Mouse (Mus musculus) midbrain, postnatal 0 days (tissue): ENCODE results near the gene Gm20518. TPM values are rescaled to one million over a fixed set of nuclear protein-coding genes. Genes with fewer than 3 reads are reported as not detected.
A peak's percentile ranks its signal among the peaks of the same experiment; 100 is the strongest.

Source experiments
- ATAC-seq: fragments of 200-750 bp; cut with Nextera tagmentation; 2 replicates; pipeline ENCODE4 v1.8.0; 2017; ENCODE audit warnings: moderate number of reproducible peaks, mild to moderate bottlenecking, moderate TSS enrichment, moderate library complexity; ENCODE audit not compliant: low FRiP score
- DNase-seq: peaks from one replicate; pipeline ENCODE4 v3.0.0-alpha.2; 2015; ENCODE audit warnings: low spot score
- H3K27ac ChIP-seq: fragments of 300-500 bp; sonication (generic); 2 replicates; pipeline ENCODE4 v1.5.1; 2014; ENCODE audit warnings: low read depth, mild to moderate bottlenecking, low read length, mixed read lengths
- H3K27me3 ChIP-seq: fragments of 300-500 bp; sonication (generic); 2 replicates; pipeline ENCODE4 v1.6.1; 2014; ENCODE audit warnings: low read length, control low read depth, mixed read lengths; ENCODE audit not compliant: insufficient read depth
- H3K36me3 ChIP-seq: fragments of 300-500 bp; sonication (generic); 2 replicates; pipeline ENCODE4 v1.6.1; 2014; ENCODE audit warnings: low read length, control low read depth, mixed read lengths; ENCODE audit not compliant: insufficient read depth
- H3K4me1 ChIP-seq: fragments of 300-500 bp; sonication (generic); 2 replicates; pipeline ENCODE4 v1.6.1; 2014; ENCODE audit warnings: mild to moderate bottlenecking, control low read depth, antibody characterized with exemption, low read length, mixed read lengths; ENCODE audit not compliant: insufficient read depth
- H3K4me2 ChIP-seq: fragments of 300-500 bp; sonication (generic); 2 replicates; pipeline ENCODE4 v1.6.1; 2014; ENCODE audit warnings: low read depth, mild to moderate bottlenecking, low read length, mixed read lengths; ENCODE audit not compliant: poor library complexity, severe bottlenecking
- H3K4me3 ChIP-seq: fragments of 300-500 bp; sonication (generic); 2 replicates; pipeline ENCODE4 v1.5.1; 2014; ENCODE audit warnings: low read depth, mild to moderate bottlenecking, low read length, moderate library complexity
- H3K9ac ChIP-seq: fragments of 300-500 bp; sonication (generic); replicated peaks from 2 replicates; pipeline ENCODE4 v1.6.1; 2014; ENCODE audit warnings: mild to moderate bottlenecking, low read length, moderate library complexity, mixed read lengths; ENCODE audit not compliant: poor library complexity, severe bottlenecking
- H3K9me3 ChIP-seq: fragments of 300-500 bp; sonication (generic); 2 replicates; pipeline ENCODE4 v1.6.1; 2016; ENCODE audit warnings: low read length, control low read depth
- CTCF ChIP-seq: IDR thresholded peaks from 2 replicates; pipeline ENCODE4 v1.5.1; 2016; ENCODE audit warnings: antibody characterized with exemption, mild to moderate bottlenecking
- WGBS: fragments of 180-500 bp; shearing (Covaris S2); extraction: QIAGEN DNeasy Blood & Tissue Kit; methylation state at CpG from one replicate; pipeline ENCODE4 v1.1.7; 2014; 5-methylcytosine and 5-hydroxymethylcytosine counted together
- polyA plus RNA-seq: library from polyadenylated mRNA; unstranded; fragments of >200 nt; fragmentation: Nextera tagmentation; extraction: Ambion mirVana; gene quantifications from 2 replicates; pipeline ENCODE4 v1.2.1, GENCODE M21; 2015
- total RNA-seq: library from RNA; depleted of rRNA; stranded (reverse); fragments of >200 nt; gene quantifications from 2 replicates; pipeline ENCODE4 v1.2.3, GENCODE M21; 2014

The Gm20518 gene
- total and polyA plus RNA-seq, 2 experiments from 2014 or later = 0.15 to 1.6 TPM

DNA sequence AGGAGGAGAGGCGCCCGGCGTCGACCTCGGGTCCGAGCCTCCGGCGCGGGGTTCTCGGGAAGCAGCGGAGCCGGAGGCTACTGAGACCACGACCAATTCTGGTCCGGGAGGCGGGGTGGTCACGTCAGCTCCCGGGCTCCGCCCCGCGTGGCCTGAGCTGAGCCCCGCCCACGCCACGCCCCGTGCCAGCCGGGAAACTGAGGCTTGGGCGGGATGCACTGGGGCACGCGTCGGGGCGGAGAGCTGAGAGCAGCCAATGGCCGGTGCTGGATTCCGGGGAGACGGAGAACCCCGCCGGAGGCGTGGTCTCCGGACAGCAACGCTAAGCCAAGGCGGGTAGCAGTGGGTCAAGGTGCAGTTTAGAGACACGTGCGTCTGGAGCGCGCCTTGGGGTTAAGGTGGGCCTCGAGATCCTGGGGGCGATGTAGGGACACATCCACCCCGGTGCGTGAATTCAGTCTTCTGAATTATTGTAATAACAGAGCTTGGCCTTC, 36.7 kb upstream of the Gm20518 start, which contains the start of gene Slc25a1:
Gene Slc25a1 (minus strand): TSS at position 133 of the 494 bp plus-strand sequence.
- peaks cover 9% of the 10 kb centered on the region; the same call in 1 of the 2 replicates for H3K4me1 ChIP-seq
- peak within 1 kb of the TSS; percentile 92 for H3K9ac ChIP-seq
- WGBS = 1% methylated on average over 47 of the region's 47 CpGs
- peak within 1 kb of the TSS; percentile 93 for H3K4me2 ChIP-seq
- TF ChIP-seq CTCF = no peak
- H3K4me3 ChIP-seq = peak within 1 kb of the TSS; percentile 87
- ATAC-seq = peak; percentile 77
- H3K27ac ChIP-seq = peak within 1 kb of the TSS; percentile 89
- peak; percentile 73 for DNase-seq
- H3K27me3 ChIP-seq = no peaks in the 10 kb centered on the region
- H3K36me3 ChIP-seq = peaks cover 19% of the 10 kb centered on the region
- no peaks in the 10 kb centered on the region for H3K9me3 ChIP-seq

DNA sequence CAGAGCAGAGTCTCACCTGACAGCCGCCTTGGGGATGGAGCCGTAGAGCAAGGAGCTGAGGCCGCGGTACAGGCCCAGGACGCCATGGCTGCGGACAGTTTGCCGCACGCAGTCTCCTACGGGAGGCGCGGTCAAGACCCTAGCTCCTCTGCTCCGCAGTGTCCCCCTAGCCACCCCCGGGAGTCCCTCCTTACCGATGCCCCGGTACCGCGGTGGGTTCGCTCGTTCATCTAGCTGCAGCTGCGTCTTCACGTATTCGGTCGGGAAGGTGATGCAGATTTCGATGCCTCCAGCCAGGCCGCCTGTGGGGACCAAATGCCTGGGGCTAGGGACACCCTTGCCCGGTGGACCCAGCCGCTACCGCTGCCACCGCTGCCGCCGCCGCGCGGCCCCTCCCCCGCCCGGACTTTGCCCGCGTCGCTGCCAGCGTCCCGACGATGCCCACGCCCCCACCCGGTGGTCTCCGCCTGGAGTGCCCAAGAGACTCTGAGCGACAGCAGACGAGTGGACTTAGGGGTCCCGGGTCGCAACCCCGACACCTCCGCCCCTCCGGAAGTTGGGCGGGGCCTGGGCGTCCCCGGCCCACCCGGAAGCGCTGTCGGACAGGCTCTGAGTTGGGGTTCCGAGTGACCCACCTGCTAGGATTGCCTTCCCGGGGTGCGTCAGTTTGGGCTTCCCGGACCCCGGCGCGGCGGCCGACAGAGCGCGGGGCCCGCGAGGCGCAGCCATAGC, 36.0 kb upstream of the Gm20518 start:
- ATAC-seq (peak; percentile 45), DNase-seq (peak; percentile 20)
- Histone ChIP-seq H3K4me2 (peak overlapping the region; percentile 93), H3K27me3 (no peaks in the 10 kb centered on the region), H3K9me3 (no peaks in the 10 kb centered on the region), H3K36me3 (peaks cover 19% of the 10 kb centered on the region), H3K9ac (peak overlapping the region; percentile 92), H3K27ac (peak overlapping the region; percentile 89), H3K4me1 (peaks cover 11% of the 10 kb centered on the region; the same call in 1 of the 2 replicates), H3K4me3 (peak overlapping the region; percentile 87)
- WGBS = under 1% methylated on average over 64 of the region's 72 CpGs
- no peak for TF ChIP-seq CTCF

DNA sequence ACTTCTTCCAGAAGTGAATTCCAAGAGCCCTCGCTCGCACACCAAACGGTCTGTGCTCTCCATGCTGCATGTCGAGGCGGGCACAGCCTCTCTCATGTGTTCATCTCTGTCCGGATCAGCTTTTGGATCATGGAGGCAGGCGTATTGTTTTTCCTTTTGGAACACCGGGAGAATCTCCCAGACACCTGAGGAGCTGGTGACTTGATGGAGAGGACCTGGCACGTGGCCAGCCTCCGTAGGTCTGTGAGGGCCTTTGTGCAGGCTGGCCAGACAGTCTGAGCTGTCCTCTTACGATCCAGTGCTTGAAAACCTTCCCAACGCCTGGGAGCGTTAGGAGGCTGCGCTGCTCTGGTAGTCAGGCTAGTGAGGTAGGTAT, 30.7 kb upstream of the Gm20518 start:
- H3K4me1 ChIP-seq = peaks cover 17% of the 10 kb centered on the region; the same call in 1 of the 2 replicates
- H3K36me3 ChIP-seq = peaks cover 19% of the 10 kb centered on the region
- under 1% methylated on average over 14 of the region's 14 CpGs for WGBS
- peak overlapping the region; percentile 98 for H3K4me2 ChIP-seq
- DNase-seq (peak; percentile 29), ATAC-seq (0 out of 2 replicates have a peak, but pooled peaks have one; percentile 8)
- peaks cover 6% of the 10 kb centered on the region; the same call in 1 of the 2 replicates for H3K27me3 ChIP-seq
- H3K4me3 ChIP-seq = peak overlapping the region; percentile 59
- TF ChIP-seq CTCF = no peak
- H3K27ac ChIP-seq = peak overlapping the region; percentile 89
- no peaks in the 10 kb centered on the region for H3K9me3 ChIP-seq
- H3K9ac ChIP-seq = peak overlapping the region; percentile 81

DNA sequence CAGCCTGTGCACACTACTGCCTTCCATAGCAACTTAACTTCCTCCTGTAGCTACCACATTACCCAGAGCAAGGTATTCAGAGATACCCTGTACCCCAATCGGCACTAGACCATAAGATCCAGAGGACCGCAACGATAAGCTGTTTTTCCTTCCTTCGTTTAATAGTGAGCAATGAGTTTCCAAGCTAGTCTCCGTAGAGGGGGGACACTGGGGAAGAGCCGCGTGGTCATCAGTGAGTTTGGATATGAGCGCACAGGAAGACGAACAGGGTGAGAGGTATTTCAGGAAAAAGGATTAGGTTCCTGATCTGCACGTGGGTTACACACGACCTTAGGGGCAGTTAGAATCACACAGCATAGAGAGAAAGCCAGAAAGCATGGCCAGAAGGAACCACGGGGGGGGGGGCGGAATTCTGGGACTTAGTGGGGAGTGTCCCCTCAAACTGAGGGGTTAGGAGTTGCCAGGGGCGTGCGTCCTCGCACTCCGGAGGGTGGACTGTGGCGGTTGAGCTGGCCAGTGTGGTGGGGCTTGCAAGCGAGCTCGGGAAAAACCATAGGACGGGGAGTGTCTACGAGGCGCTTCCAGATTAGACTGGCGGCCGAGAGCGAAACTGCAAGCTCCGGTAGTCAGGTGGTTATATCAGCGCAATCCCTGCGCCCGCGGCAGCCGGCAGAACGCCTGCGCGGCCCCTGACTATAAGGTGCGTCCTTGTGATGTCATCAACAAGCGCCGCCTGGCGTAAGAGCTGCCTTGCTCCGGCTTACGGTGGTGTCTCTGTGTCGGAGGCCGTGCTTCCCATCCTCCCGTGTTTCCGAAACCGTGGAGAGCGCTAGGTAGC, 30.1 kb upstream of the Gm20518 start:
- Histone ChIP-seq H3K4me3 (peak overlapping the region; percentile 59), H3K4me1 (peaks cover 11% of the 10 kb centered on the region; the same call in 1 of the 2 replicates), H3K9ac (peak overlapping the region; percentile 81), H3K27ac (peak overlapping the region; percentile 89), H3K36me3 (peaks cover 19% of the 10 kb centered on the region), H3K27me3 (peaks cover 9% of the 10 kb centered on the region), H3K9me3 (no peaks in the 10 kb centered on the region), H3K4me2 (peak overlapping the region; percentile 98)
- 1% methylated on average over 47 of the region's 47 CpGs for WGBS
- DNase-seq (peak; percentile 99), ATAC-seq (peak; percentile 94)
- TF ChIP-seq CTCF = peak; percentile 75

DNA sequence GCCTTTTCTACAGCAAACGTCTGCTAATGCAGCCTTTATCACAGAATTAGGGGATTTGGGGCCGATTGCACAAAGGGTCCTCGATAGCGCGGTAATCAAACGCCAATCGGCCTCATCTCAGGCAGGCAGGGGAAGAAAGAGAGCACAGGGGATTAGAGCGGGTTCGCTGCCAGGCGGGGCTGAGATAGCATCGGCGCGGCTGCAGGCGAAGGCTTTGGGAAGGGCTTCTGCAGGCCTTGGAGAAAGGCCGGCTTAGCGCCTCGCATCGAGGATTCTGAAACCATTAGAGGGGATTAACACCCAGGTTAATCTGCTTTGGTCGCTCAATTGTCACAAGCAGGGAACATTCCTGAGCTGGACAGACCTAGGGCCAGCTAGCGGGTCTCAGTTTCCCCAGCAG, 29.1 kb upstream of the Gm20518 start:
- ATAC-seq = no peak
- Histone ChIP-seq H3K9me3 (no peaks in the 10 kb centered on the region), H3K9ac (no peak overlapping the region; the same call in 1 of the 2 replicates), H3K27me3 (peaks cover 19% of the 10 kb centered on the region), H3K27ac (0 out of 2 replicates have a peak overlapping the region, but pooled peaks have one; percentile 77), H3K36me3 (peaks cover 10% of the 10 kb centered on the region), H3K4me3 (no peak overlapping the region), H3K4me1 (peaks cover 8% of the 10 kb centered on the region; the same call in 1 of the 2 replicates), H3K4me2 (peak overlapping the region; percentile 98; the same call in 1 of the 2 replicates)
- no peak for DNase-seq
- WGBS = 5% methylated on average over 20 of the region's 20 CpGs
- TF ChIP-seq CTCF = no peak
